Mouse (Mus musculus) adrenal gland, postnatal 4 days (tissue): ENCODE data around the gene Galnt9. TPM values are rescaled to one million over a fixed set of nuclear protein-coding genes. Genes with fewer than 3 reads are reported as not detected.

Source experiments
- DNase-seq, 2 experiments: peaks; one replicate each; pipeline ENCODE4 v3.0.0; 2021 to 2022; ENCODE audit warnings: low spot score in 2 of 2, mixed read lengths in 2 of 2
- microRNA-seq: library from miRNA; unstranded; fragments of <30 nt; microRNA quantifications from one replicate; pipeline ENCODE4 v1.2.0, GENCODE M21; 2021
- total RNA-seq, 2 experiments: library from RNA; stranded (reverse); gene quantifications; 2 replicates each; pipeline ENCODE4 v1.2.3; 2021

Gene Galnt9
- total RNA-seq, 2 experiments from 2014 or later, result 0.76 to 0.85 TPM

- DNase-seq, result no peak
These were observed 83.2 kb downstream of the Galnt9 start for GRCm38 (mm10) chr5:110627351-110627750.

- no peak for DNase-seq
These were observed 84.0 kb downstream of the Galnt9 start for GRCm38 (mm10) chr5:110628156-110628555.

GRCm38 (mm10) chr5:110629525-110630120 lies 85.5 kb downstream of the Galnt9 start:
- peak in 1 of 2 experiments; percentile 47 for DNase-seq

GRCm38 (mm10) chr5:110635951-110636707 lies 92.0 kb downstream of the Galnt9 start:
- no peak for DNase-seq

GRCm38 (mm10) chr5:110638306-110639074 lies 94.3 kb downstream of the Galnt9 start:
- DNase-seq, result no peak

GRCm38 (mm10) chr5:110639459-110639858 lies 95.3 kb downstream of the Galnt9 start:
- peak; percentile 24 to 38 for DNase-seq

- no peak for DNase-seq
These were observed 102.2 kb downstream of the Galnt9 start for GRCm38 (mm10) chr5:110646377-110646776.

- peak; percentile 88 to 95 for DNase-seq
These were observed 108.8 kb downstream of the Galnt9 start, which contains the start of the genes Noc4l and Ddx51 for GRCm38 (mm10) chr5:110652719-110653648. Noc4l (minus strand) TSS chr5:110653417. Ddx51 (plus strand) TSS chr5:110653451.

GRCm38 (mm10) chr5:110653686-110654085 lies 109.5 kb downstream of the Galnt9 start:
- peak in 1 of 2 experiments; percentile 15 for DNase-seq

GRCm38 (mm10) chr5:110659682-110660081 lies 115.5 kb downstream of the Galnt9 start:
- DNase-seq, result no peak

- no peak for DNase-seq
These were observed 119.9 kb downstream of the Galnt9 start for GRCm38 (mm10) chr5:110664041-110664440.

GRCm38 (mm10) chr5:110664750-110665269 lies 120.7 kb downstream of the Galnt9 start:
- DNase-seq, result no peak

GRCm38 (mm10) chr5:110665486-110666121 lies 121.4 kb downstream of the Galnt9 start:
- DNase-seq, result no peak

Small RNAs within 50 kb of the gene (microRNA-seq; reads per million reads assigned to microRNA genes)
- gene Mir7026, result 2.6 reads per million, percentile 2 among the genes with 10 or more reads in this experiment

Other genes with a start within 250 kb of the Galnt9 start
- gene P2rx2, start 201.1 kb upstream of the Galnt9 start, total RNA-seq, result under 1 TPM; 0.84 to 0.87 TPM
- gene Lrcol1, start 199.6 kb upstream of the Galnt9 start, total RNA-seq, result not detected
- 10 to 100 TPM; 97.9 to 99.9 TPM for gene Fbrsl1, start 95.9 kb upstream of the Galnt9 start, total RNA-seq
- gene Noc4l, start 109.1 kb downstream of the Galnt9 start, total RNA-seq, result 10 to 100 TPM; 27.0 to 29.3 TPM
- gene Ddx51, start 109.1 kb downstream of the Galnt9 start, total RNA-seq, result 10 to 100 TPM; 26.3 to 27.0 TPM
- gene Ep400, start 226.4 kb downstream of the Galnt9 start, total RNA-seq, result 100 to 1,000 TPM in 1 of 2 experiments, 10 to 100 TPM in 1; 93.2 to 114 TPM
- 10 to 100 TPM; 40.2 to 47.2 TPM for gene Pus1, start 236.3 kb downstream of the Galnt9 start, total RNA-seq